Mouse (Mus musculus): ENCODE measurements around the gene Gm5416. TPM values are rescaled to one million over a fixed set of nuclear protein-coding genes. Genes with fewer than 3 reads are reported as not detected.
"Not testable (repeated sequence)": the region's sequence is repeated elsewhere in the genome, so short reads cannot be mapped to it uniquely, and the experiment has no call there.

Gene Gm5416
- not detected in 3 replicates for total RNA-seq (2017)

GRCm38 (mm10) chr16:36209967-36210453, at the start of gene Gm5416:
Gm5416 (plus strand) TSS chr16:36210403.
- ATAC-seq (replicated peaks; ENCODE audit: insufficient number of reproducible peaks, low FRiP score, low TSS enrichment, poor library complexity, severe bottlenecking): no peak

- not testable (repeated sequence) for ATAC-seq (replicated peaks; ENCODE audit: insufficient number of reproducible peaks, low FRiP score, low TSS enrichment, poor library complexity, severe bottlenecking)
Observed at GRCm38 (mm10) chr16:36167841-36168240, 42.4 kb upstream of the Gm5416 start.

- no peak for ATAC-seq (replicated peaks; ENCODE audit: insufficient number of reproducible peaks, low FRiP score, low TSS enrichment, poor library complexity, severe bottlenecking)
Observed at GRCm38 (mm10) chr16:36176108-36176507, 34.1 kb upstream of the Gm5416 start.

GRCm38 (mm10) chr16:36179910-36180309, 30.3 kb upstream of the Gm5416 start:
- no peak for ATAC-seq (replicated peaks; ENCODE audit: insufficient number of reproducible peaks, low FRiP score, low TSS enrichment, poor library complexity, severe bottlenecking)

GRCm38 (mm10) chr16:36183912-36184311, 26.3 kb upstream of the Gm5416 start, which contains the start of gene Gm5483:
Gm5483 (plus strand) TSS chr16:36184212.
- ATAC-seq (replicated peaks; ENCODE audit: insufficient number of reproducible peaks, low FRiP score, low TSS enrichment, poor library complexity, severe bottlenecking): not testable (repeated sequence)

- no peak for ATAC-seq (replicated peaks; ENCODE audit: insufficient number of reproducible peaks, low FRiP score, low TSS enrichment, poor library complexity, severe bottlenecking)
Observed at GRCm38 (mm10) chr16:36199226-36199625, 11.0 kb upstream of the Gm5416 start.

GRCm38 (mm10) chr16:36203846-36204245, 6.4 kb upstream of the Gm5416 start:
- no peak for ATAC-seq (replicated peaks; ENCODE audit: insufficient number of reproducible peaks, low FRiP score, low TSS enrichment, poor library complexity, severe bottlenecking)

- not testable (repeated sequence) for ATAC-seq (replicated peaks; ENCODE audit: insufficient number of reproducible peaks, low FRiP score, low TSS enrichment, poor library complexity, severe bottlenecking)
Observed at GRCm38 (mm10) chr16:36205684-36206083, 4.5 kb upstream of the Gm5416 start.

GRCm38 (mm10) chr16:36221168-36221567, 11.0 kb downstream of the Gm5416 start, which contains the start of gene 2010005H15Rik:
2010005H15Rik (plus strand) TSS chr16:36221468.
- ATAC-seq (replicated peaks; ENCODE audit: insufficient number of reproducible peaks, low FRiP score, low TSS enrichment, poor library complexity, severe bottlenecking): not testable (repeated sequence)

GRCm38 (mm10) chr16:36260585-36260984, 50.4 kb downstream of the Gm5416 start:
- not testable (repeated sequence) for ATAC-seq (replicated peaks; ENCODE audit: insufficient number of reproducible peaks, low FRiP score, low TSS enrichment, poor library complexity, severe bottlenecking)

Other genes with a start within 250 kb of the Gm5416 start
- gene Kpna1, start 231.7 kb upstream of the Gm5416 start, total RNA-seq (2017): 68.3 to 93.7 TPM (median 75.3 TPM) in 3 replicates
- gene Wdr5b, start 169.2 kb upstream of the Gm5416 start, total RNA-seq (2017): 10.3 to 16.4 TPM (median 12.5 TPM) in 3 replicates
- gene Fam162a, start 138.8 kb upstream of the Gm5416 start, total RNA-seq (2017): 29.4 to 38.9 TPM (median 36.2 TPM) in 3 replicates
- gene Ccdc58, start 138.7 kb upstream of the Gm5416 start, total RNA-seq (2017): 16.8 to 45.5 TPM (median 24.5 TPM) in 3 replicates
- gene Csta1, start 79.2 kb upstream of the Gm5416 start, total RNA-seq (2017): not detected in 3 replicates
- not detected in 3 replicates for gene Stfa2l1, start 53.6 kb upstream of the Gm5416 start, total RNA-seq (2017)
- not detected in 3 replicates for gene Gm5483, start 26.2 kb upstream of the Gm5416 start, total RNA-seq (2017)
- not detected in 3 replicates for gene 2010005H15Rik, start 11.1 kb downstream of the Gm5416 start, total RNA-seq (2017)
- gene Stfa1, start 66.5 kb downstream of the Gm5416 start, total RNA-seq (2017): not detected in 3 replicates
- not detected in 3 replicates for gene BC117090, start 123.9 kb downstream of the Gm5416 start, total RNA-seq (2017)
- gene BC100530, start 157.3 kb downstream of the Gm5416 start, total RNA-seq (2017): not detected in 3 replicates
- gene Stfa2, start 198.1 kb downstream of the Gm5416 start, total RNA-seq (2017): not detected in 3 replicates
- not detected in 3 replicates for gene Stfa3, start 245.0 kb downstream of the Gm5416 start, total RNA-seq (2017)

Data from monocyte, adult 5-6 weeks (primary cell).